In the genomic region with DNA sequence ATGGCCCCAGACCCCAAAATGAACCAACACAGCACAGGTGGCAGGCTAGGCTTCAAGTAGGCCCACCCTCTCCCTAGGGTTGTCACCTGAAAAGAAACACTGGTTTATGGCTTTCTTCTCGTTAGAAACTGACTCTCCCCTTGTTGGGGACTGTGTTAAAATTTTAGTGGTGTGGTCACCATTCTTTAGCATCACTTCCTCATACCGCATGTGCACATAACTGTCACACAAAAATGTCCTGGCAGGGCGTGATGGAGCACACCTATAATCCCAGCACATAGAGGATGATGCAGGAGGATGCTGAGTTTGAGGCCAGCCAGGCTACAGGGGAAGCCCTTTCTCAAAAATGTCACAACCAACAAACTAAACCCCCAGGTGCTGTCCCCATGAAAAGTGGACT, we compare ENCODE assay signal across 21 mouse cellular contexts. TPM values are rescaled to one million over a fixed set of nuclear protein-coding genes. Genes with fewer than 3 reads are reported as not detected.
DNase-seq lines count a peak whose midpoint lies in the region; ATAC-seq and TF ChIP-seq lines count a peak whose summit lies in the region.
"Had no signal": no experiment of that assay in that cellular context is flagged by ENCODE, and none has a peak within 500 bp of the region (broad histone marks: within the 10 kb centered on the region; RNA-seq: fewer than 3 reads in every experiment).

No protein-coding gene starts in this region.

- no peaks in the 10 kb centered on the region for H3K27me3 ChIP-seq in CH12.LX (replicated peaks)
- H3K27me3 ChIP-seq: embryonic facial prominence, embryonic 12.5 days; forebrain, embryonic 13.5 days; forebrain, embryonic 15.5 days had no signal

- no peaks in the 10 kb centered on the region for H3K9me3 ChIP-seq in CH12.LX (replicated peaks; ENCODE audit: low read length)
- H3K9me3 ChIP-seq: embryonic facial prominence, embryonic 10.5 days; embryonic facial prominence, embryonic 12.5 days; forebrain, embryonic 13.5 days; forebrain, embryonic 15.5 days had no signal

- peaks cover 0 to 7% of the 10 kb centered on the region in 2 experiments; a peak in 2 of 4 replicates for H3K4me1 ChIP-seq in CH12.LX (ENCODE audit: control insufficient read depth in 1 of 2, insufficient read depth in 2 of 2)
- H3K4me1 ChIP-seq: embryonic facial prominence, embryonic 10.5 days; embryonic facial prominence, embryonic 12.5 days; forebrain, embryonic 13.5 days; forebrain, embryonic 15.5 days had no signal

- no peak overlapping the region for H3K4me3 ChIP-seq in CH12.LX (replicated peaks in 1 of 3; ENCODE audit: low read depth in 2 of 3, low read length in 2 of 3, poor library complexity in 1 of 3)
- H3K4me3 ChIP-seq: embryonic facial prominence, embryonic 10.5 days; embryonic facial prominence, embryonic 12.5 days; forebrain, embryonic 13.5 days; forebrain, embryonic 15.5 days had no signal

- H3K9ac ChIP-seq in CH12.LX (ENCODE audit: insufficient read depth, low read depth): no peak overlapping the region
- H3K9ac ChIP-seq: embryonic facial prominence, embryonic 12.5 days; forebrain, embryonic 13.5 days; forebrain, embryonic 15.5 days; forebrain, postnatal 0 days had no signal

- TF ChIP-seq RAD21 in CH12.LX (IDR thresholded peaks at IDR 0.05; ENCODE audit: low read depth, low read length): no peak

- no peaks in the 10 kb centered on the region for H3K79me2 ChIP-seq in CH12.LX (replicated peaks; ENCODE audit: control insufficient read depth, extremely low read depth, insufficient read depth, poor library complexity, severe bottlenecking)

- no peak overlapping the region for H3K4me2 ChIP-seq in CH12.LX (ENCODE audit: insufficient read depth, low read depth, poor library complexity, severe bottlenecking)
- H3K4me2 ChIP-seq: embryonic facial prominence, embryonic 12.5 days; forebrain, embryonic 13.5 days; forebrain, embryonic 15.5 days had no signal

- no peaks in the 10 kb centered on the region for H3K36me3 ChIP-seq in CH12.LX (replicated peaks in 1 of 2; ENCODE audit: control insufficient read depth in 1 of 2, insufficient read depth in 1 of 2, low read length in 1 of 2)
- H3K36me3 ChIP-seq: embryonic facial prominence, embryonic 10.5 days; embryonic facial prominence, embryonic 12.5 days; forebrain, embryonic 15.5 days had no signal

- dilution Hi-C loops in CH12.LX (cut with MboI; ENCODE audit: extremely low pct_ligation_motif_present, extremely low pct_unique_long_range_greater_than_20kb, low sequenced_read_pairs): no loop called here

- TF ChIP-seq EP300 in CH12.LX (IDR thresholded peaks at IDR 0.05; ENCODE audit: low read length): no peak

- no peak for TF ChIP-seq CTCF in CH12.LX (conservative IDR thresholded peaks at IDR 0.05 in 1 of 2, IDR thresholded peaks at IDR 0.05 in 1 of 2; ENCODE audit: low read depth in 2 of 2, low read length in 2 of 2)

- H3K27ac ChIP-seq in CH12.LX (ENCODE audit: insufficient read depth, low read depth): no peak overlapping the region
- H3K27ac ChIP-seq: embryonic facial prominence, embryonic 10.5 days; embryonic facial prominence, embryonic 12.5 days; forebrain, embryonic 13.5 days; forebrain, embryonic 15.5 days had no signal

- TF ChIP-seq POLR2A in CH12.LX (IDR thresholded peaks at IDR 0.05; ENCODE audit: low read depth, low read length): no peak

- DNase-seq in CH12.LX (ENCODE audit: extremely low read depth): no peak
- DNase-seq in B cell, adult 2 months: no peak
- no peak for DNase-seq in right cerebral cortex, postnatal 14 days
- DNase-seq in ovary, postnatal 10 days (ENCODE audit: low spot score): no peak
- DNase-seq: adrenal gland, adult 2 months; adrenal gland, postnatal 10 days; adrenal gland, postnatal 25 days; cerebellum, adult 11-12 months; cerebellum, adult 2 months; cerebellum, adult 9-10 months; cerebellum, postnatal 14 days; cerebellum, postnatal 36 days; forebrain, postnatal 0 days had no signal

- peak; percentile 60; the same call in 1 of the 2 replicates for ATAC-seq in common myeloid progenitor, adult 5-6 weeks (replicated peaks; ENCODE audit: low read depth, poor library complexity, severe bottlenecking)
- peak; percentile 95 for ATAC-seq in megakaryocyte, adult 5-6 weeks (ENCODE audit: poor library complexity, severe bottlenecking)
- ATAC-seq in neutrophil, adult 5-6 weeks (ENCODE audit: extremely low read depth, insufficient number of reproducible peaks, low FRiP score, poor library complexity, severe bottlenecking): 0 out of 2 replicates have a peak, but pooled peaks have one; percentile 24
- ATAC-seq in CD4-positive, CD25-positive, alpha-beta regulatory T cell, adult 4 months: no peak
- ATAC-seq: forebrain, embryonic 13.5 days; forebrain, embryonic 15.5 days; forebrain, postnatal 0 days had no signal

- in situ Hi-C loops in CH12.LX (cut with MboI; ENCODE audit: low pct_ligation_motif_present, low pct_unique_long_range_greater_than_20kb, low sequenced_read_pairs): no loop called here

TF ChIP-seq in CH12.LX, 34 proteins besides CTCF, POLR2A, EP300 and RAD21:
- TF ChIP-seq MAX (IDR thresholded peaks at IDR 0.05; ENCODE audit: low read length) (no peak), BHLHE40 (IDR thresholded peaks at IDR 0.05; ENCODE audit: low read depth, low read length) (peak; percentile 5; the same call in 1 of the 2 replicates)

RNA-seq across cellular contexts. Expression of gene Cyp2u1, which starts 54.6 kb away (rescaled TPM):
- 1.3 and 2.0 TPM in 2 replicates for total RNA-seq in CH12.LX (2012; rRNA removed)
- 0.50 and 0.60 TPM in 2 replicates for total RNA-seq in CH12.LX (2014; rRNA removed)
- polyA plus RNA-seq in CH12.LX (2012; ENCODE audit: insufficient read length, low read depth): 0.52 and 0.54 TPM in 2 replicates
- 0.23 and 0.24 TPM in 2 replicates for total RNA-seq in common myeloid progenitor, adult 5-6 weeks (2017)
- total RNA-seq in megakaryocyte, adult 5-6 weeks (2015): 0.18 TPM in 1 of 2 replicates, not detected in the other
- 0.15 and 0.20 TPM in 2 replicates for total RNA-seq in megakaryocyte, adult 5-6 weeks (2017)
- total RNA-seq in neutrophil, adult 5-6 weeks (2017): not detected in 2 replicates
- 1 to 10 TPM in 1 of 2 experiments, under 1 TPM in 1; 0.97 to 1.3 TPM for polyA plus RNA-seq in CD4-positive, CD25-positive, alpha-beta regulatory T cell, adult 4 months (2017; shearing (Covaris generic))
